Mouse (Mus musculus) ES-CJ7 (cell line): ENCODE data around the gene Pmf1.

Source experiments
- DNase-seq: peaks from one replicate; pipeline ENCODE4 v3.0.0; 2011; ENCODE audit warnings: low read depth, low spot score

Gene Pmf1

DNA sequence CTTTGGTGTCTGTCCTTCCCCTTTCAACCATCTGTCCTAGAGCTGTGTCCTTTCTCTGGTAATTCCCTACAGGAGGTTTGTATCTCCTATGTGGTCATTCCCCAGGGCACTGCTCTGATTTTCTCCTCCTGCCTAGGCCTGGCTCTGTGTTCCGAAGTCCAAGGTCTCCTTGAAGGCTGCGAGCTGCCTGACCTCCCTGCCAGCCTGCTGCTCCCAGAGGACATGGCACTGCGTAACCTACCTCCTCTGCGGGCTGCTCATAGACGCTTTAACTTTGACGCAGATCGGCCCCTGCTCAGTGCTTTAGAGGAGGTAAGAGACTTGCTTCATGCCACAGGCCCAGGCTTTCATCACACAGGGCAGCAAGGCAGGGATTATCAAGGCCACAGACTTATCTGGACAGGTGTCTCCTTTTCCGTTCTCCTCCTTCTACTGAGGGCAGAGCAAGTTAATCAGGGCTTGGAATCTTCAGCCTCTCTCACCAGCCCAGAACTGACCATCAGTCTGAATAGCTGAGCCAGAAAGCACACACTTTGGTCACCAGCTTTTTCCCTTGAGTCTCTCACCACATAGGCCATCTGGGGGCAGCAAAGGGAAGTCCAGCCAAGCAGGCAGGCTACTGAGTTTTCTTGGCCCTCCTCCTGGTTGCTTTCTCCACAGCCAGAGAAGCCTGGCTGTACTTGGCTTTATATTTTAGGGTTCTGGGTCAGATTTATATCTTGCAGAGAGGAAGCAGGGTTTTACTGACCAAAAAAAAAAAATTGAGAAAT is 55.5 kb downstream of the Pmf1 start:
- DNase-seq = no peak

DNA sequence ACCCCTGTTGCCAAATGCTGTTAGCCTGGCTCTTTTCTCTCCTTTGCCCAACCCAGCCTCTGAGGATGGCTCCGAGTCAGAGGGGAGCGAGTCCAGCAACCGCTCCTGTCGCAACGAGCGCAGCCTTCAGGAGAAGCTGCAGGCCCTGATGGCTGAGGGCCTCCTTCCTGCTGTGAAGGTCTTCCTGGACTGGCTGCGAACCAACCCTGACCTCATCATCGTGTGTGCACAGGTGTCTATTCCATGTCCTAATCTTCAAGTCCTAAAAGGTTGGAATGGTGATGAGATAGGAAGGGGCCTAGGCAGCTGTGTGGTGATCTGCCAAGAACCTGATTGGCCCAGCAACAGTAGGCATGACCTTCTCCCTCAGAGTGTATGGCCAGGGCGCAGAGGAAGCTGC is 57.2 kb downstream of the Pmf1 start:
- DNase-seq = no peak

DNA sequence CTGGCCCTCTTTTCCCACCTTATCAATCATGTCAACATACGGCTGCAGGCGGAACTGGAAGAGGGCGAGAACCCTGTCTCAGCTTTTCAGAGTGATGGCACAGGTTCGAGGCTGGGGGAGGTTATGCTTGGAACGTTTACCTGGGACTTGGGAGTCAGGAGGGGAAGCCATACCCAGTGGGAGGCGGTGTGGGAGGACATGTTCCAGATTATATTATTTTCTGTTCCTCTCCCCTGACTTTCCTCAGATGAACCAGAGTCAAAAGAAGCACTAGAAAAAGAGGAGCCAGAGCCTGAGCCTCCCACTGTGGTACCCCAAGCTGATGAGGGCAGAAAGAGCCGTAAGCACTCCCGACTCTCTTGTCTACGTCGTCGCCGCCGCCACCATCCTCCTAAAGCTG is 59.4 kb downstream of the Pmf1 start:
- DNase-seq = no peak
